Mouse (Mus musculus) kidney, postnatal 0 days (tissue): ENCODE data around the gene Prkacb. TPM values are rescaled to one million over a fixed set of nuclear protein-coding genes. Genes with fewer than 3 reads are reported as not detected.

ENCODE experiments used
- ATAC-seq: fragments of 200-750 bp; cut with Nextera tagmentation; replicated peaks from 2 replicates; pipeline ENCODE4 v1.8.0; 2017; ENCODE audit warnings: low read depth, moderate number of reproducible peaks, moderate TSS enrichment, moderate library complexity; ENCODE audit not compliant: low FRiP score
- DNase-seq: peaks from one replicate; pipeline ENCODE4 v3.0.0-alpha.2; 2016; ENCODE audit warnings: low spot score
- H3K27ac ChIP-seq: fragments of 300-500 bp; sonication (generic); 2 replicates; pipeline ENCODE4 v1.5.1; 2014; ENCODE audit warnings: mild to moderate bottlenecking
- H3K27me3 ChIP-seq: fragments of 300-500 bp; sonication (generic); 2 replicates; pipeline ENCODE4 v1.6.1; 2014; ENCODE audit warnings: low read length, mixed read lengths; ENCODE audit not compliant: insufficient read depth
- H3K36me3 ChIP-seq: fragments of 300-500 bp; sonication (generic); 2 replicates; pipeline ENCODE4 v1.6.1; 2014; ENCODE audit warnings: low read length, mixed read lengths; ENCODE audit not compliant: insufficient read depth
- H3K4me1 ChIP-seq: fragments of 300-500 bp; sonication (generic); replicated peaks from 2 replicates; pipeline ENCODE4 v1.6.1; 2014; ENCODE audit warnings: antibody characterized with exemption, low read length, mixed read lengths; ENCODE audit not compliant: insufficient read depth
- H3K4me2 ChIP-seq: fragments of 300-500 bp; sonication (generic); 2 replicates; pipeline ENCODE4 v1.6.1; 2014; ENCODE audit warnings: mild to moderate bottlenecking, low read length, moderate library complexity, mixed read lengths
- H3K4me3 ChIP-seq: fragments of 300-500 bp; sonication (generic); replicated peaks from 2 replicates; pipeline ENCODE4 v1.5.1; 2014; ENCODE audit warnings: low read depth, low read length
- H3K9ac ChIP-seq: fragments of 300-500 bp; sonication (generic); 2 replicates; pipeline ENCODE4 v1.6.1; 2014; ENCODE audit warnings: low read depth, low read length
- H3K9me3 ChIP-seq: fragments of 300-500 bp; sonication (generic); replicated peaks from 2 replicates; pipeline ENCODE4 v1.6.1; 2016; ENCODE audit warnings: low read length, inconsistent platforms, mixed read lengths
- CTCF ChIP-seq: IDR thresholded peaks from 2 replicates; pipeline ENCODE4 v1.5.1; 2016; ENCODE audit warnings: antibody characterized with exemption, low read depth, mild to moderate bottlenecking, moderate library complexity
- WGBS: fragments of 180-500 bp; shearing (Covaris S2); extraction: QIAGEN DNeasy Blood & Tissue Kit; methylation state at CpG from one replicate; pipeline ENCODE4 v1.1.7; 2014; 5-methylcytosine and 5-hydroxymethylcytosine counted together
- polyA plus RNA-seq: library from polyadenylated mRNA; unstranded; fragments of >200 nt; fragmentation: Nextera tagmentation; extraction: Ambion mirVana; gene quantifications from 2 replicates; pipeline ENCODE4 v1.2.1, GENCODE M21; 2015

Gene Prkacb
- polyA plus RNA-seq, 1 experiment from 2014 or later, result 48.0 TPM

- TF ChIP-seq CTCF, result no peak
- Histone ChIP-seq H3K27ac (no peak overlapping the region), H3K4me1 (no peaks in the 10 kb centered on the region), H3K9ac (no peak overlapping the region), H3K4me2 (no peak overlapping the region), H3K4me3 (no peak overlapping the region), H3K36me3 (no peaks in the 10 kb centered on the region), H3K9me3 (no peaks in the 10 kb centered on the region), H3K27me3 (no peaks in the 10 kb centered on the region)
- ATAC-seq, result no peak
- DNase-seq, result no peak
- 55% methylated on average over 17 of the region's 17 CpGs for WGBS
These were observed 42.7 kb downstream of the Prkacb start for GRCm38 (mm10) chr3:146769940-146770659.

- no peak for TF ChIP-seq CTCF
- no peaks in the 10 kb centered on the region for H3K36me3 ChIP-seq
- H3K9ac ChIP-seq, result no peak overlapping the region
- H3K4me3 ChIP-seq, result no peak overlapping the region
- H3K9me3 ChIP-seq, result no peaks in the 10 kb centered on the region
- ATAC-seq (no peak), DNase-seq (no peak)
- no peaks in the 10 kb centered on the region for H3K27me3 ChIP-seq
- H3K4me2 ChIP-seq, result no peak overlapping the region
- WGBS, result 55% methylated on average over 2 of the region's 2 CpGs
- H3K27ac ChIP-seq, result no peak overlapping the region
- H3K4me1 ChIP-seq, result no peaks in the 10 kb centered on the region
These were observed 43.2 kb downstream of the Prkacb start for GRCm38 (mm10) chr3:146769569-146769939.

GRCm38 (mm10) chr3:146768921-146769320 lies 43.9 kb downstream of the Prkacb start:
- no peak for TF ChIP-seq CTCF
- WGBS, result 71% methylated on average over 3 of the region's 3 CpGs
- no peak for ATAC-seq
- Histone ChIP-seq H3K9ac (no peak overlapping the region), H3K27ac (no peak overlapping the region), H3K4me1 (no peaks in the 10 kb centered on the region), H3K9me3 (no peaks in the 10 kb centered on the region), H3K4me2 (no peak overlapping the region), H3K27me3 (no peaks in the 10 kb centered on the region), H3K36me3 (no peaks in the 10 kb centered on the region), H3K4me3 (no peak overlapping the region)
- DNase-seq, result no peak

- no peak for DNase-seq
- 90% methylated on average over 5 of the region's 5 CpGs for WGBS
- no peaks in the 10 kb centered on the region for H3K36me3 ChIP-seq
- no peak overlapping the region for H3K4me2 ChIP-seq
- H3K27me3 ChIP-seq, result no peaks in the 10 kb centered on the region
- TF ChIP-seq CTCF, result no peak
- no peak overlapping the region for H3K27ac ChIP-seq
- H3K9me3 ChIP-seq, result no peaks in the 10 kb centered on the region
- no peak overlapping the region for H3K9ac ChIP-seq
- H3K4me1 ChIP-seq, result no peaks in the 10 kb centered on the region
- no peak overlapping the region for H3K4me3 ChIP-seq
- ATAC-seq, result no peak
These were observed 44.4 kb downstream of the Prkacb start for GRCm38 (mm10) chr3:146768360-146768759.

GRCm38 (mm10) chr3:146766701-146767181 lies 46.0 kb downstream of the Prkacb start:
- DNase-seq (no peak), ATAC-seq (no peak)
- Histone ChIP-seq H3K4me2 (no peak overlapping the region), H3K27ac (no peak overlapping the region), H3K9me3 (no peaks in the 10 kb centered on the region), H3K9ac (no peak overlapping the region), H3K27me3 (no peaks in the 10 kb centered on the region), H3K4me3 (no peak overlapping the region), H3K4me1 (no peaks in the 10 kb centered on the region), H3K36me3 (no peaks in the 10 kb centered on the region)
- no peak for TF ChIP-seq CTCF
- WGBS, result 78% methylated on average over 8 of the region's 8 CpGs

GRCm38 (mm10) chr3:146766071-146766605 lies 46.7 kb downstream of the Prkacb start:
- Histone ChIP-seq H3K4me3 (no peak overlapping the region), H3K36me3 (no peaks in the 10 kb centered on the region), H3K9ac (no peak overlapping the region), H3K9me3 (no peaks in the 10 kb centered on the region), H3K4me1 (no peaks in the 10 kb centered on the region), H3K27ac (no peak overlapping the region), H3K27me3 (no peaks in the 10 kb centered on the region), H3K4me2 (no peak overlapping the region)
- no peak for DNase-seq
- WGBS, result 91% methylated on average over 4 of the region's 4 CpGs
- ATAC-seq, result no peak
- TF ChIP-seq CTCF, result no peak
